Mouse (Mus musculus) activated CD4-positive, CD25-positive, alpha-beta regulatory T cell, adult 9 weeks (primary cell): Measurements from ENCODE around the gene Ggt1. TPM values are rescaled to one million over a fixed set of nuclear protein-coding genes. Genes with fewer than 3 reads are reported as not detected.

Experiments
- polyA plus RNA-seq: library from polyadenylated mRNA; unstranded; fragments of 100-300 nt; shearing (Covaris generic); gene quantifications from one replicate; pipeline ENCODE4 v1.2.1, GENCODE M21; 2017

Gene Ggt1
- polyA plus RNA-seq, result 3.6 TPM

DNA sequence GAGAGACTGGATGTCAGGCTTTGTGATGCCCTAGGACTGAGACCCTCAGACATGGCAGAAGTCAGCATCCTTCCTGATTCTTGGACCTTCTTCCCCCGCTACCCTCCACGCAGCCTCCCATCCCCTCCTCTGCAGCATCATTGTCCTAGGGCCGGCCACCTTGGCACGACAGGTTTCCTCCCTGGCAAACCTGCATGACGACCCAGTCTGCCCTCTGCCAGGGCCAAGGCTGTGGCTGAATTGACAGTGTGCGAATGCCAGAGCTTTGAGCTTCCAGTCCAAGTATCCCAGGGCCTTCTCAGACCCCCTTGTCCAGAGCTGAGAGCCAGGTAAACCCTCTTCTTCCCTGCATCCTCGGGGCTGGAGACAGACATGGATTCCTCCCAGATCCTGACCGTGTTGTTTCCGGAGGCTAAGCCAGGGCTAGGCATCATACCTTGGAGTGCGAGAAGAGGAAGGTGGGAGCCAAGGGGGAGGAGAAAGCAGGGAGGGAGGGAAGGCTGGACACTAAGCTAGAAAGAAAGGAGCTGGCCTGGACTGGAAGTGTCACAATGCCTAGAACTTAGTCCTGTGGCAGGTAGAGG lies at the start of gene Ggt1:
Ggt1 (plus strand) TSS at position 534 of the 584 bp plus-strand sequence.

DNA sequence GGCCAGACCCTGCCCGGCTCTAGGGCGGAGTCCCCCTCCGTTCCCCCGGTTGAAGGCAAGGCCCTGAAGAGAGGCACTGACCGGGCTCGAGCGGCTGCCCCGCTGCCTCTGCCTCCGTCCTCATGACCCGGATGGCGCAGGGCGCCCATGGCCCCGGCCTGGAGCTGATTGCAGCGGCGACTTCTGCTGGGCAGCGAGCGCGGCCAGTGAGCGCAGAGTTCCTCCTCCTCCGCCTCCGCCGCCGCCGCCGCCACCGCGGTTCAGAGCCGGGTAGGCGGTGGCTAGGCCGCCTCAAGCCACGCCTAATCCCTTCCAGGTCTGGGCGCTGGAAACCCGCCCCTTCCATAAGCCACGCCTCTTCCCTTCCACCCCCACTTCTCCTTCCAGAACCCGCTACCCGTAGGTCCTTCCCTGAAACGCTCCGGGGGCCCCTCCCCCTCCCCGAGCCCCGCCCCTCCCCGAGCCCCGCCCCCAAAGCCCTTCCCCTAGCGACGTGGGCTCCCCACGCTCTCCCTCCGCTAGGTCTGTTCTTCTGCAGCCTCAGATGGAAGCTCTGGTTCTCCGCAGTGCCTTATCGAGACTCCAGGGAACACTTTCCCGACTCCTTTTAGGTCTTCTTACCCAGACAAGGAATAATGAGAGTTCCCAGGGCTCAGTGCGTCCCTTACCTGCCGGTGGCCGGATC lies 44.2 kb upstream of the Ggt1 start, which contains the start of gene Snrpd3:
Snrpd3 (plus strand) TSS at position 479 of the 685 bp plus-strand sequence.

DNA sequence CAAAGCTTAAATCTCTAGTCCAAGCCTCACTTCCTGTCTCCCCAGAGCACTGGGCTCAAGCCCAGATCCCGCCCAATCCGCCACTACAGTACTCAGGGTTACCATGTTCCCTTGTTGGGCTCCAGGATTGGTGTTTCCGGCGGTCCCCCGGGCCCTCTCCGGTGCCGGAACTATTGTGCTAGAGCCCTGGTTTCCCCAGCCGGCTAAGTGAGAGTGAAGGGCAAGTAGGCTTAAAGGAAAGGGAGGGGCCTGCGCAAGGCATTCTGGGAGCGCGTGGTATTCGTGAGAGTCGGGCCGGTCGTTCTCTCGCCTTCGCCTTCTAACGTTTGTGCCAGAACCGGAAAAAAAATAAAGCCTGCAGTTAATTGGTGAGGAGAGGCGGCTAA lies 43.7 kb upstream of the Ggt1 start, which contains the start of gene Gucd1:
Gucd1 (minus strand) TSS at position 215 of the 386 bp plus-strand sequence.

DNA sequence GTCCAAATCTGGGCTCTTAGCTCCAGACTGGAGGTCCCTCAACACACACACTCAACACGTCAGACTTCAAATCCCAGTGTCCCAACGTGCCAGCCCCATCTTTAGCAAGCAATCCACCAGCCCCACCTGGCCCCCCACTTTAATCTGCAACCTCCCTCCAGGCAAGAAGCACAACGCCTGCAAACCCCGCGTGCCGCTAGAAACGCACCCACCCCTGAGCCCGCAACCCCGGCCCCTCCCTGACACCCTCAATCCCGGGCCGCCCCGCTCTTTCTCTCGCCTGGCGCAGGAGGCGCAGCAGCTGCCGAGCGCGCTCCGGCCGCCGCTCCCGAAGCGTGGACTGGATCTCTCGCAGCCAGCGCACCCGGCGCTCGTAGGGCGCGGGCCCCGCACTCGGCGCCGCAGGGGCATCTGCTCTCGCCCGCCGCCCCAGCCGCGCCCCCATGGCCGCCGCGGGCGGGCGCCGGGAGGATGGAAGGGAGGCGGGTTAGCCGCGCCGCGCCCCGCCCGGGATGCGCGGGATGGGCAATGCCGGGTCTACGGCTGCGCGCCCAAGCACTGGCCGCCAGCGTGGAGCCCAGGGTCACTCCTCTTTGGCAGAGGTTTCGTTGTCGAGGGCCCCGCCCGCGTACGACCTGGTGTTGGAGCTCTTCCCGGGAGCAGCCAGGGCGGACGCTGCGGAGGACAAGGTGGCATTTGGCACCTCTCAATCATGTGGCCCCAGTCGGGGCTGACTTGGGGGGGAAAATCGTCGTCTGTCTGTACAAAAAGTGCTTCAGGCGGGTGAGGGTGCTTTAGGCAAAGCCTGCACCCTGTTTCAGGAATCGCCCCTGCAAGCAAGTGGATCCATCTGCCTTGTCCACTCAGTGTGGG lies 1.5 kb upstream of the Ggt1 start, which contains the start of gene Lrrc75b:
Lrrc75b (minus strand) TSS at position 655 of the 873 bp plus-strand sequence.

DNA sequence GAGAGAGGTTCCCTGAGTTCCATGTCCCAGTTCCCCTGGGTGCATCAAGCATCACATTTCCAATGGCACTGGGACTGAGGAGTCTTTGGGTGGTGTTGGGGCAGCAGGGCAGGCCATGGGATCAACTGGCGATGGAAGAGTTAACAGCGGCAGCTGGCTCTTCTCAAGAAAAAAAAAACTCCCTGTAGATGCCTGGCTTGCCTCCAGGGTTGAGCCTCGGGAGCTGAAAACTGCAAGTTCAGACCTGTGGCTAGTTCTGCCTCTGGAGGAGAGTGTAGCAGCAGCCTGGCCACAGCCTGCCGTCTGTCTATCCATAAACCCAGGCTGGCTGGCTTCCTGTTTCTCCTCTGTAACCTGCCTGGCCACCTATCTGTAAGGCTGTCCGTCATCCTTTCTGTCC lies 27.7 kb downstream of the Ggt1 start, which contains the start of gene Ggt5:
Ggt5 (plus strand) TSS at position 212 of the 400 bp plus-strand sequence.

Other genes starting within 250 kb of the Ggt1 start
- 58.9 TPM for gene Adora2a, start 244.7 kb upstream of the Ggt1 start, polyA plus RNA-seq
- 0.07 TPM for gene Upb1, start 160.5 kb upstream of the Ggt1 start, polyA plus RNA-seq
- gene Snrpd3, start 44.1 kb upstream of the Ggt1 start, polyA plus RNA-seq, result 218 TPM
- 22.6 TPM for gene Gucd1, start 43.6 kb upstream of the Ggt1 start, polyA plus RNA-seq
- gene Lrrc75b, start 1.3 kb upstream of the Ggt1 start, polyA plus RNA-seq, result 0.18 TPM
- 0.59 TPM for gene Ggt5, start 27.7 kb downstream of the Ggt1 start, polyA plus RNA-seq
- gene Susd2, start 82.4 kb downstream of the Ggt1 start, polyA plus RNA-seq, result 22.4 TPM
- 59.1 TPM for gene Cabin1, start 202.7 kb downstream of the Ggt1 start, polyA plus RNA-seq
- gene Ddt, start 211.8 kb downstream of the Ggt1 start, polyA plus RNA-seq, result 79.9 TPM
- not detected for gene Gm20441, start 219.3 kb downstream of the Ggt1 start, polyA plus RNA-seq
- gene Gstt3, start 219.8 kb downstream of the Ggt1 start, polyA plus RNA-seq, result 10.1 TPM
- gene Gstt1, start 237.0 kb downstream of the Ggt1 start, polyA plus RNA-seq, result 0.42 TPM